Mouse (Mus musculus) lung, embryonic 14.5 days (tissue): ENCODE measurements at regions not wholly inside any gene's neighbourhood (a gene's known extent, or its start where the extent isn't known, plus 50 kb on each side); places are given as distances from the start of the nearest gene placed in this dataset.
A peak's percentile ranks its signal among the peaks of the same experiment; 100 is the strongest.

Source experiments
- ATAC-seq: fragments of 200-750 bp; cut with Nextera tagmentation; 2 replicates; pipeline ENCODE4 v1.8.0; 2017; ENCODE audit warnings: mild to moderate bottlenecking, moderate TSS enrichment, moderate library complexity; ENCODE audit not compliant: insufficient read depth
- DNase-seq: peaks from one replicate; pipeline ENCODE4 v3.0.0-alpha.2; 2015
- H3K27ac ChIP-seq: fragments of 300-500 bp; sonication (generic); 2 replicates; pipeline ENCODE4 v1.5.1; 2014; ENCODE audit warnings: low read depth, mild to moderate bottlenecking, moderate library complexity
- H3K27me3 ChIP-seq: fragments of 300-500 bp; sonication (generic); 2 replicates; pipeline ENCODE4 v1.6.1; 2014; ENCODE audit warnings: low read length, control low read depth; ENCODE audit not compliant: insufficient read depth
- H3K36me3 ChIP-seq: fragments of 300-500 bp; sonication (generic); 2 replicates; pipeline ENCODE4 v1.6.1; 2014; ENCODE audit warnings: control low read depth; ENCODE audit not compliant: insufficient read depth
- H3K4me1 ChIP-seq: fragments of 300-500 bp; sonication (generic); 2 replicates; pipeline ENCODE4 v1.6.1; 2014; ENCODE audit warnings: antibody characterized with exemption, control low read depth; ENCODE audit not compliant: insufficient read depth
- H3K4me2 ChIP-seq: fragments of 300-500 bp; sonication (generic); 2 replicates; pipeline ENCODE4 v1.6.1; 2014; ENCODE audit warnings: mild to moderate bottlenecking
- H3K4me3 ChIP-seq: fragments of 300-500 bp; sonication (generic); 2 replicates; pipeline ENCODE4 v1.5.1; 2014; ENCODE audit warnings: low read depth, low read length
- H3K9ac ChIP-seq: fragments of 300-500 bp; sonication (generic); 2 replicates; pipeline ENCODE4 v1.6.1; 2014
- H3K9me3 ChIP-seq: fragments of 300-500 bp; sonication (generic); 2 replicates; pipeline ENCODE4 v1.6.1; 2016; ENCODE audit warnings: low read depth, low read length, control low read depth
- CTCF ChIP-seq: IDR thresholded peaks from 2 replicates; pipeline ENCODE4 v1.5.1; 2016; ENCODE audit warnings: antibody characterized with exemption, low read depth
- WGBS: fragments of 180-500 bp; shearing (Covaris S2); extraction: QIAGEN DNeasy Blood & Tissue Kit; methylation state at CpG from one replicate; pipeline ENCODE4 v1.1.7; 2014; 5-methylcytosine and 5-hydroxymethylcytosine counted together

- Histone ChIP-seq H3K9me3 (no peaks in the 10 kb centered on the region), H3K4me2 (no peak overlapping the region)
- no peak for TF ChIP-seq CTCF
Measured at GRCm38 (mm10) chr13:82187196-82187595, 404.3 kb downstream of the Cetn3 start.

GRCm38 (mm10) chr13:82200739-82201138, 417.9 kb downstream of the Cetn3 start:
- no peak overlapping the region for H3K4me3 ChIP-seq
- H3K4me1 ChIP-seq, result no peaks in the 10 kb centered on the region
- no peak for TF ChIP-seq CTCF
- H3K9me3 ChIP-seq, result no peaks in the 10 kb centered on the region
- DNase-seq (peak; percentile 43), ATAC-seq (no peak)
- no peak overlapping the region for H3K9ac ChIP-seq
- H3K36me3 ChIP-seq, result no peaks in the 10 kb centered on the region
- WGBS, result 93% methylated on average over 1 of the region's 1 CpGs
- no peak overlapping the region for H3K4me2 ChIP-seq
- H3K27me3 ChIP-seq, result no peaks in the 10 kb centered on the region
- no peak overlapping the region for H3K27ac ChIP-seq

More at GRCm38 (mm10) chr13:82187196-82187595, 404.3 kb downstream of the Cetn3 start:
- Histone ChIP-seq H3K27ac (no peak overlapping the region), H3K27me3 (no peaks in the 10 kb centered on the region), H3K9ac (no peak overlapping the region), H3K4me1 (no peaks in the 10 kb centered on the region), H3K36me3 (no peaks in the 10 kb centered on the region), H3K4me3 (no peak overlapping the region)
- no peak for ATAC-seq
- no peak for DNase-seq

- Histone ChIP-seq H3K4me2 (no peak overlapping the region), H3K4me3 (no peak overlapping the region), H3K4me1 (no peaks in the 10 kb centered on the region), H3K27me3 (no peaks in the 10 kb centered on the region), H3K9ac (no peak overlapping the region), H3K36me3 (no peaks in the 10 kb centered on the region), H3K27ac (no peak overlapping the region), H3K9me3 (no peaks in the 10 kb centered on the region)
- peak; percentile 67 for DNase-seq
- peak; percentile 52; the same call in 1 of the 2 replicates for ATAC-seq
- no peak for TF ChIP-seq CTCF
Measured at GRCm38 (mm10) chr13:82225430-82225829, 442.6 kb downstream of the Cetn3 start.

- ATAC-seq (no peak), DNase-seq (no peak)
- H3K36me3 ChIP-seq, result no peaks in the 10 kb centered on the region
- WGBS, result 82% methylated on average over 2 of the region's 2 CpGs
- no peak overlapping the region for H3K27ac ChIP-seq
- no peak for TF ChIP-seq CTCF
- no peak overlapping the region for H3K4me2 ChIP-seq
- H3K4me1 ChIP-seq, result no peaks in the 10 kb centered on the region
- no peaks in the 10 kb centered on the region for H3K27me3 ChIP-seq
- H3K9me3 ChIP-seq, result no peaks in the 10 kb centered on the region
- no peak overlapping the region for H3K9ac ChIP-seq
- H3K4me3 ChIP-seq, result no peak overlapping the region
Measured at GRCm38 (mm10) chr13:82233901-82234300, 451.0 kb downstream of the Cetn3 start.

GRCm38 (mm10) chr13:82246231-82246630, 463.4 kb downstream of the Cetn3 start:
- no peak overlapping the region for H3K4me3 ChIP-seq
- no peaks in the 10 kb centered on the region for H3K27me3 ChIP-seq
- H3K4me1 ChIP-seq, result no peaks in the 10 kb centered on the region
- DNase-seq (no peak), ATAC-seq (no peak)
- no peaks in the 10 kb centered on the region for H3K36me3 ChIP-seq
- TF ChIP-seq CTCF, result no peak
- no peak overlapping the region for H3K27ac ChIP-seq
- no peak overlapping the region for H3K4me2 ChIP-seq
- 92% methylated on average over 1 of the region's 1 CpGs for WGBS
- no peaks in the 10 kb centered on the region for H3K9me3 ChIP-seq
- H3K9ac ChIP-seq, result no peak overlapping the region

GRCm38 (mm10) chr13:82250361-82250760, 467.5 kb downstream of the Cetn3 start:
- Histone ChIP-seq H3K9me3 (no peaks in the 10 kb centered on the region), H3K4me3 (no peak overlapping the region), H3K27me3 (no peaks in the 10 kb centered on the region), H3K27ac (no peak overlapping the region), H3K4me1 (no peaks in the 10 kb centered on the region), H3K36me3 (no peaks in the 10 kb centered on the region), H3K9ac (no peak overlapping the region), H3K4me2 (no peak overlapping the region)
- no peak for TF ChIP-seq CTCF
- no peak for DNase-seq
- WGBS, result 89% methylated on average over 6 of the region's 6 CpGs
- no peak for ATAC-seq

- Histone ChIP-seq H3K9me3 (no peaks in the 10 kb centered on the region), H3K27me3 (no peaks in the 10 kb centered on the region), H3K4me1 (no peaks in the 10 kb centered on the region), H3K36me3 (no peaks in the 10 kb centered on the region), H3K9ac (no peak overlapping the region), H3K4me3 (no peak overlapping the region), H3K27ac (peak overlapping the region; percentile 24; the same call in 1 of the 2 replicates), H3K4me2 (no peak overlapping the region)
- TF ChIP-seq CTCF, result no peak
- ATAC-seq, result no peak
- DNase-seq, result peak; percentile 9
- WGBS, result 49% methylated on average over 1 of the region's 1 CpGs
Measured at GRCm38 (mm10) chr13:82258491-82258935, 475.6 kb downstream of the Cetn3 start.

GRCm38 (mm10) chr13:82264236-82264635, 481.4 kb downstream of the Cetn3 start:
- Histone ChIP-seq H3K27ac (no peak overlapping the region), H3K9me3 (no peaks in the 10 kb centered on the region), H3K4me2 (no peak overlapping the region), H3K27me3 (no peaks in the 10 kb centered on the region), H3K4me3 (no peak overlapping the region), H3K4me1 (no peaks in the 10 kb centered on the region), H3K9ac (no peak overlapping the region), H3K36me3 (no peaks in the 10 kb centered on the region)
- no peak for TF ChIP-seq CTCF
- ATAC-seq (no peak), DNase-seq (no peak)
- WGBS, result 79% methylated on average over 2 of the region's 2 CpGs
